Mouse (Mus musculus) bone marrow macrophage, adult 2 months (primary cell): ENCODE measurements around the gene Olfr286.

ENCODE experiments used
- CTCF ChIP-seq: IDR thresholded peaks from 2 replicates; pipeline ENCODE4 v1.5.1; 2012; ENCODE audit warnings: low read depth, mild to moderate bottlenecking, low read length, moderate library complexity
- POLR2A ChIP-seq: IDR thresholded peaks from 2 replicates; pipeline ENCODE4 v1.6.1; 2012; ENCODE audit warnings: mild to moderate bottlenecking, low read depth, low read length, borderline replicate concordance

DNA sequence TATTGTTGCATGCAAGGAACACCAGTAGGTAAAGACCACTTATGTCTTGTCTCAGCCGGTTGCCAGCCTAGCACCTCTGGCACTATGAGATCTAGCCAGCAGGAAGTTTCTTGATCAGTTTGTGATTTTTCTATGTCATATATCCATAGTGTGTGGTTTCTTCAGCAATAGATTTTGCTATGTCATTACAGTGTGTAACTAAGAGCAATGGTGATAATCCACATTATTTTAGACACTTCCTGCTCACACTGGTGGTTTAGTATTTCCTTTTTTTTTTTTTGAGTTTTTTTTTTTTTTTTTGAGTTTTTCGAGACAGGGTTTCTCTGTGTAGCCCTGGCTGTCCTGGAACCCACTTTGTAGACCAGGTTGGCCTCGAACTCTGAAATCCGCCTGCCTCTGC is 1.2 kb upstream of the Olfr286 start:
- TF ChIP-seq CTCF (no peak), POLR2A (no peak)
